Mouse (Mus musculus) CD4-positive, CD25-positive, alpha-beta regulatory T cell, adult 4 months (primary cell): ENCODE data around the gene Aldoart2. TPM values are rescaled to one million over a fixed set of nuclear protein-coding genes. Genes with fewer than 3 reads are reported as not detected.
"Not testable (repeated sequence)": the region's sequence is repeated elsewhere in the genome, so short reads cannot be mapped to it uniquely, and the experiment has no call there.

Source experiments
- ATAC-seq: one replicate; pipeline ENCODE4 v1.8.0; 2017
- polyA plus RNA-seq, 2 experiments: library from polyadenylated mRNA; unstranded; fragments of 100-300 nt; shearing (Covaris generic); gene quantifications; one replicate each; pipeline ENCODE4 v1.2.1; 2017

Gene Aldoart2
- polyA plus RNA-seq, 2 experiments from 2014 or later = 0.26 TPM; not detected in 1

DNA sequence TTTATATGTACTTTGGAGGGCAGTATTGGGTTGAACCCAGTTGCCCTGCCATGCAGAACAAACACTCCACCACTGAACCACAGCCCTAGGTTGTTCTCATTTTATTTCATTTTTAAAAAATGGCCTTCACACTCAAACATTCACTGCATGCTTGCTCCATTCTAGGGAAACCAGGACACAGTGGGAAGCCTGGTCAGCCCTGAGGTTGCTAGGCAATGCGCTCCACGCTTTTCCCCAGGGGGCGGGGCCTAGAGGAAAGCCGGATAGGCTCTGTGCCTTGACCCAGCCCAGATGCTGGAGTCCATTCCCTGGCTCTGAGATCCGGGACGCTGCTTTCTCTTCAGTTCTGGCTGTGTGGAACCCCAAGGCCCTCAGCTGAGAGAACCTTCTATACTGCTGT is 8.8 kb downstream of the Aldoart2 start:
- no peak for ATAC-seq

DNA sequence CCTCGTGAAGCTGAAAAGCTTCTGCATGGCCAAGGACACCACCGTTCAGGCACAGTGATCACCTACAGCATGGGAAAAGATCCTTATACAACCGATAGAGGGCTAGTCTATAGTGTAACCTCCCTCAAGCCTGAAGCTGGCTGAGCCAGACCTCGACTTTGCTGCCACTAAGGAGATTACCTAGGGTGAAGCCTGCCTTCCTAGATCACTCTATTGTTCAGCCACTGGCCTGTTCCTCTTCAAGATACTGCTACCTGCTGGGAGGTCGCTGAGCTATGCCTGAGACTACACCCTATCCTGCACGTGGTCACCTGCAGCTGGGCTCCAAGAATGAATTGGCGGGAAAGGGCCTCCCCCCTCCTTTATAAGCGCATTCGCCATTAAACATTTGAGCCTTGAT is 21.9 kb downstream of the Aldoart2 start:
- ATAC-seq = not testable (repeated sequence)

DNA sequence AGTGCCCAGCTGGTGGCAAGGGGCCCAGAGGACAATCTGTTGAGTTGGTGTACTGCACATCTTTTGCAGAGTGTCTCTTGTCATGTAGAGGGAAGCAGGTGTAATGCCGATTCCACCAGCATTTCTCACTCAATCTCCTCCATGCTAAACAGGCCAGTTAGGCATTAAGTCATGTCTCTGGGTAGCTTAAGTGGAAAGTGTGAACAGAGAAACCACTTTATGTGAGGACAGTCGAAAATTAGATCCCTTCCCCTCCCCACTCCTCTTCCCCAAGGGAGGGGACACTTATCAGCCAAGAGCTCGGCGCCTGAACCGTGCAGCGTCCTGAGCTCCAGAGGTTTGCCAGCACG is 33.5 kb downstream of the Aldoart2 start:
- ATAC-seq = no peak

DNA sequence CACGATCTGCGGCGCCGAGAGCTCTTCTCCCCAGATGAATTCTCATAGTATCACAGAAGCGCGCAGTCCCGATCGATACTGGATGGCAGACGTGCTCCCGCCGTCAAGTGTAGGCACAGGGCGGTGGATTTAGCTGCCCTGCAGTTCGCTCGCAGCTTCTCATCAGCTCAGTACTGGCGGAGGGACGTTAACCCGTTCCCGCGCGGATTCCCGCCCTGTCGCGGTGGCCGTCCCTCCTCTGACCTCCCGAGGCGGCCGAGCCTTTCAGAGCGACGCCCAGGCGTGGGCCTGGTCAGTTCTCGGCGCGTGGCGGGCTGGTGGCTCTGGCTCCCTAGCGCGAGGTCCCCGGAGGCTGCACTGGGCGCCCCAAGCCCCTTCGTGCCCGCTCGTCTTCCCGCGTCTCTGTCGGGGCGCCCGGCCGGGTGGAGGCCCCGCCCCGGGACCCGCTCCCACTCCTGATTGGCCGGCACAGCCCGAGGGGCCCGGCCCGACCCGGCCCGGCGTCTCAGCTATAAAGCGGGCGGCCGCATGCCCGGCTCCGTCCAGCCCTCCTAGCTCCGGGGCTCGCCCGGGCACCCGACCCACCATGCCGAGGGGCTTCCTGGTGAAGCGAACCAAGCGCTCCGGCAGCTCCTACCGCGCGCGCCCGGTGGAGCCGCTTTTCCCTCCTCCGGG is 34.0 kb downstream of the Aldoart2 start, which contains the start of gene Insm2:
Gene Insm2 (plus strand): TSS at position 541 of the 675 bp plus-strand sequence.
- ATAC-seq = no peak

DNA sequence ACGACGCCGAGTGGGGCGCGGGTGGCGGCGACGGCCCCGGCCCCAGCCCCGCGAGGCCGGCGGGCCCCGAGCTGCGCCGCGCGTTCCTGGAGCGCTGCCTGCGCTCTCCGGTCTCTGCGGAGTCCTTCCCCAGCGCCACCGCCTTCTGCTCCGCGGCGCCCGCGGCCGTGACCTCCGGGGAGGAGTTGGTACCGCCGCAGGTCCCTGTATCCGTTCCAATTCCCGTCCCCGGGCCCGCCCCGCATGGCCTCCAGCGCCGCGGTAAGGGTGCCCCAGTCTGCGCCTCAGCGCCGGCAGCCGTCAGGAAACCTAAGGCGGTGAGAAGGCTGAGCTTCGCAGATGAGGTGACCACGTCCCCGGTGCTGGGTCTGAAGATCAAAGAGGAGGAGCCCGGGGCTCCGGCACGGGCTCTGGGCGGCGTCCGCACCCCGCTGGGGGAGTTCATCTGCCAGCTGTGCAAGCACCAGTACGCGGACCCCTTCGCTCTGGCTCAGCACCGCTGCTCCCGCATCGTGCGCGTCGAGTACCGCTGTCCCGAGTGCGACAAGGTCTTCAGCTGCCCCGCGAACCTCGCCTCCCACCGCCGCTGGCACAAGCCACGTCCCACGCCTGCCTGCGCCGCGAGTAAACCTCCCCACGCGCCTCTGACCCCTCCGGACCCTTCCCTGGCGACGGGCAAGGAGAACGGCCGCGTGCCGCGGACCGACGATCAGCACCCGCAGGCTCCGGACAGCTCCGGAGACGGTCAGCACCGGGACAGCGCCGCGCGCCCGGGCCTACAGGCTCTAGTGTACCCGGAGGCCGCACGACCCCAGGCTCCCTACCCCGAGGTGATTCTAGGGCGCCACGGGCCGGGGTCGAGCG is 34.8 kb downstream of the Aldoart2 start:
- ATAC-seq = no peak

DNA sequence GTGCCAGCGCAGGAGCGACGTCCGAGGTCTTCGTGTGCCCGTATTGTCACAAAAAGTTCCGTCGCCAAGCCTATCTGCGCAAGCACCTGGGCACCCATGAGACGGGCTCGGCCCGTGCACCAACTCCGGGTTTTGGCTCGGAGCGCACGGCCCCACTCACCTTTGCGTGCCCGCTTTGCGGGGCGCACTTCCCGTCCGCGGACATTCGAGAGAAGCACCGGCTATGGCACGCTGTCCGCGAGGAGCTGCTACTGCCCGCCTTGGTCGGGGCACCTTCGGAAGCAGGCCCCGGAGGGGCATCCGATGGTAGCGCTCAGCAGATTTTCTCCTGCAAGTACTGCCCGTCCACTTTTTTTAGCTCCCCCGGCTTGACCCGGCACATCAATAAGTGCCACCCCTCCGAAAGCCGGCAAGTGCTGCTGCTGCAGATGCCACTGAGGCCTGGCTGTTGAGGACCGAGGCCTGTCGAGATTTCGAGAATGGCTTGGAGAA is 35.5 kb downstream of the Aldoart2 start:
- no peak for ATAC-seq

DNA sequence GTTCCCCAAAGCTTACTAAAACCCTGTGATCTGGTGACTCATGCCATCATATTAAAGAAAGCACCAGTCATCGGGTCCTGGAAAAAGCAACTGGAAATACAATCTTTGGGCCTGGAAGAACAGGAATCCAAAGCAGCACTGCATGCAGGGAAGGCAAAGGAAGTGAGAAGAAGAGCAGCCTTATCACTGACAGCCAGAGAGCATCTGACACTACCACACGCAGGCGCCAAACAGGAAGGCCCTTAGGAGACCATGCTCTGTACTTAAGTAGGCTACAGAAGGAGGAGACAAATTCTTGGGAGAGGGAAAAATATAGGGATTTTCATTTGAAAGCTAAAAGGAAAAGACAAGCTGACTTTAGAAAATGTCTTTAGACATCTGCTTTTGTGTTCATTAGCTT is 39.4 kb downstream of the Aldoart2 start:
- no peak for ATAC-seq

DNA sequence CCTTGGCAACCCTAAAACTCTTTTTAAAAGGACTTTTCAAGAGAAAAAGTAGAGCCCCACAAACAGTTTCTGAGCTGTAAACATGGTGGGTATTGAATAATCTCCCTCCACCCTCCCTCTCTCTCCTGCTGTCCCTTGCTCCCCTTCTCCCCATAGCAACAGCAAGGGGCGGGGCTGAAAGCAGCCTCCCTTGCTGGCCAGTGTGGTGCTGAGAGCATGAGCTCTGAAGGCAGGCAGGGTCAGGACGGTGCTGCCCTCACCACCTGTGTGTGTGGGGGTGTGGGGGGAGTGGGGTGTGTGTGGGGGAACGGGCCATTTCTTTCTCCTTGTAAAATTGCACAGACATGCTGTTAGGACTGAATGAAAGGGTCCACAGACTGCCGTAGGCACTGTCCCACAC is 42.9 kb downstream of the Aldoart2 start:
- no peak for ATAC-seq

DNA sequence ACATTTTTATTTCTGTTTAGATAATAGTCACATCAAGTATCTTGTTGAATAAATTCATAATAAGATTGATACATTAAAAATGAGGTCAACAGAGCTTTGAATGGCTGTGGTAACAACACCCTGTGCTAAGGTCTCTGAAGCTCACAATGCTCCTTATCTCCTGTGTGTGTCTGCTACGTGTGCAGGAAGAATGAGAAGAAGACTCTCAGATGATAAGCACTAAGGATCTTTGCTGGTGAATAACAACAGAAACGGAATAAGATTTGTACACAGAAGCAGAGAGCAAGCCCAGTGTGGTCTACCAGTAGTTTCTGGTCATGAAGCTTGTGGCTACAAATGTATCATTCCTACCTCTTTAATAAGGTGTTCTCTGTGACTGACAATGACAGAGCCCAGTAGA is 45.8 kb downstream of the Aldoart2 start:
- no peak for ATAC-seq

Other genes starting within 250 kb of the Aldoart2 start
- 100 to 1,000 TPM; 249 to 250 TPM for gene Psma6, start 181.0 kb upstream of the Aldoart2 start, polyA plus RNA-seq
- gene Nfkbia, start 72.6 kb upstream of the Aldoart2 start, polyA plus RNA-seq = 100 to 1,000 TPM; 643 to 660 TPM
- under 1 TPM in 1 of 2 experiments, not detected in 1; 0.20 TPM for gene Insm2, start 34.2 kb downstream of the Aldoart2 start, polyA plus RNA-seq